Comparison of ENCODE assay signal across 15 mouse cellular contexts in the genomic region with DNA sequence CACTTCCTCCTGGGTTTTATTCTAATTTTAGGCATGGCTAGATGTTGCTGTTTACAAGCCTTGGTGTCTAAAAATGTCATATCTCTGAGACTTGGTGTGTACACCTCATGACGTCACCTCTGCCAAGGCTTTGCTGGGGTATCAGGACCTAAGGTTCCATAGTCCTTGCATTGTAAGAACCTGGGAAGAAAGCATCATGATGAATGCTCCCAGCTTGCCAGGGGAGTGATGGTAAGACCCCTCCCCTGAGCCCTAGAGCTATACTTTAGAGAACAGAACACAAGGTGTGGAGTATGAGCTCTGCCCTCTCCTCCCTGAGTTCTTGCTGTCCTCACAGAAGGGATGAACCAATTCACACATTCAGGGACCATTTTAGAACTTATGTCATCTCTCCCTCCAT.
DNase-seq lines count a peak whose midpoint lies in the region.
"Had no signal": no experiment of that assay in that cellular context is flagged by ENCODE, and none has a peak within 500 bp of the region (broad histone marks: within the 10 kb centered on the region; RNA-seq: fewer than 3 reads in every experiment).

No protein-coding gene starts in this region.

- no peaks in the 10 kb centered on the region for H3K9me3 ChIP-seq in heart, embryonic 10.5 days
- H3K9me3 ChIP-seq: G1E had no signal

- WGBS in heart, embryonic 10.5 days, result 89% methylated on average over 1 of the region's 1 CpGs

- no peaks in the 10 kb centered on the region for H3K4me1 ChIP-seq in heart, embryonic 10.5 days

- no peaks in the 10 kb centered on the region for H3K27me3 ChIP-seq in heart, embryonic 10.5 days (ENCODE audit: insufficient read depth, poor library complexity, severe bottlenecking)

- no peaks in the 10 kb centered on the region for H3K36me3 ChIP-seq in heart, embryonic 10.5 days
- H3K36me3 ChIP-seq: G1E had no signal

- no peak overlapping the region for H3K4me3 ChIP-seq in heart, embryonic 10.5 days

- intact Hi-C loops in heart, postnatal 14 days (cut with DNase I), result no loop called here
- intact Hi-C loops in heart, postnatal 25 days (cut with DNase I), result no loop called here

- DNase-seq in heart, adult 11 months, result peak; percentile 72
- DNase-seq in heart, postnatal 14 days, result no peak
- DNase-seq in heart, embryonic 10.5 days (ENCODE audit: low spot score), result peak; percentile 63
- no peak for DNase-seq in heart, postnatal 25 days (ENCODE audit: low spot score)
- DNase-seq: adrenal gland, adult 2 months; adrenal gland, adult 8-10 months; adrenal gland, postnatal 10 days; adrenal gland, postnatal 14 days; adrenal gland, postnatal 25 days; adrenal gland, postnatal 36 days; B cell, adult 2 months; cerebellum, adult 11 months; cerebellum, adult 11-12 months; cerebellum, adult 18-20 months had no signal

- H3K27ac ChIP-seq in heart, embryonic 10.5 days, result no peak overlapping the region

Comparison
In these comparisons a context has a peak if more than half of its experiments do, and no peak if none do; other contexts are left out.
1. DNase-seq: peak in heart, adult 11 months (single experiment) and heart, embryonic 10.5 days (single experiment); none in heart, postnatal 14 days (0 of 2) and heart, postnatal 25 days (single experiment).